Mouse (Mus musculus) adrenal gland, postnatal 4 days (tissue): ENCODE results near the gene Fbxo17. TPM values are rescaled to one million over a fixed set of nuclear protein-coding genes. Genes with fewer than 3 reads are reported as not detected.

Experiments
- DNase-seq, 2 experiments: peaks; one replicate each; pipeline ENCODE4 v3.0.0; 2021 to 2022; ENCODE audit warnings: low spot score in 2 of 2, mixed read lengths in 2 of 2
- total RNA-seq, 2 experiments: library from RNA; stranded (reverse); gene quantifications; 2 replicates each; pipeline ENCODE4 v1.2.3; 2021

Fbxo17 gene
- total RNA-seq, 2 experiments from 2014 or later = 10.1 to 10.6 TPM

GRCm38 (mm10) chr7:28715598-28715997 lies 1.0 kb upstream of the Fbxo17 start:
- no peak for DNase-seq

DNA sequence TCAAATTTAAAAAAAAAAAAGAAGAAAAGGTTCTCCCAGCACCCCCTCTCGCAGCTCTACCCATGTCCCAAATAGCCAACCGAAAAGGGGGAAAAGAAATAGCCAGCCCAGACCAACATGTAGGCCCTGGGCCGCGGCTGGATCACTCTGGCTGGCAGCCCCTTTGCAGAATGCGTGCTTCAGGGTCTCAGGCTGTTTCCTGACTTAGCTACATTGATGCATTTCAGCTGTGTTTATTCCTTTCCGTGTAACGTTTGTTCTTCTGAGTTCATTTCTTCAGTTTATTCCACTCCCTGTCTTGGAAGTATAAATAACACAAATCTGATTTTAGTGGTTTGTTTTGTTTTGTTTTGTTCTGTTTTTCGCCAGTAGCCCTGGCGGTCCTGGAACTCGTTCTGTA lies 1.1 kb downstream of the Fbxo17 start:
- DNase-seq = no peak

DNA sequence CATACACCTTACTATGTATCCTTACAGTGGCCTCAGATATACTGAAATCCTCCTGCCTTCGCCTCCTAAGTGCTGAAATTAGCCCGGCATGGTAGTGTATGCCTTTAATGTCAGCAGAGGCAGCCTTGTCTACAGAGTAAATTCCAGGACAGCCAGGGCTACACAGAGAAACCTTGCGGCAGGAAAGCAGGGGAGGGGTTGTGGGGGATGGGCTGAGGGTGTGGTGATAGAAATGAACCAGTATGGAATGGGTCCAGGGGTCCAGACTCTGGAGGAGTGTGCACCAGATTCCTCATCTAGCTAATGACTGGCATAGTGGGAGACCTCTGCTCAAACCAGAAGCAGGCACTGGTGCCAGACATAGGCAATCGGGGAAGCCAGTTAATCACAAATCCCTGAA lies 2.6 kb downstream of the Fbxo17 start:
- DNase-seq = no peak

- no peak for DNase-seq
Observed at GRCm38 (mm10) chr7:28719650-28720049, 3.0 kb downstream of the Fbxo17 start.

DNA sequence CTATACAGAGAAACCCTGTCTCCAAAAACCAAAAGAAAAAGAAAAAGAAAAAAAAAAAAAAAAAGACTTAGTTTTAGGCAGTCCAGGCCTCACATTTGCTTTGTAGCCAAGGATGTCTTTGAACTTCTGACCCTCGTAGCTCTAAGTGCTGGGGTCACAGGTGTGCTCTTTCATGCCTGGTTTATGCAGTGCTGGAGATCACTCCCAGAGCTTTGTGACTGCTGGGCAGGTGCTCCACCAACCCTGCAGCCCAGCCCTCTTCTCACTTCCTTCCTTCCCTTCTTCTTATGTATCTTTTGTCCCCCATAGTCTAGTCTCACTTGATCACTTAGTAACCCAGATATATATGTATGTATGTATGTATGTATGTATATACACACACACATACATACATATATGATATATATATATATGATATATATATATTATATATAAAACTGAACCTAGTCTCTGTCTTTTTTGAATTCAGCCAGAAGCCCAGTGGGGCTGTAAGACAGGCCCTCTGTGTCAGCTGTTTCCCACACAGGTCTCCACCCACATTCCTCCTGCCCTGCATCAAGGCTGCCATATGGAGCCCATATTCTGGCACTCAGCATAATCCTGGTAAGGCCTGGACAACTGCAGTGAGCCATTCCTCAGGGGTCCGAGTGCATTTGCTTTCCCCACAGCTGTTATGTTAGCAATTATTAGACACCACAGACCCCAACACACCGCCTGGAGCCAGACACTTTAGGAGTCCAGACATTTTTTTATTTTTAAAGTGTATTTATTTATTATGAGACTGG lies 4.3 kb downstream of the Fbxo17 start:
- DNase-seq = no peak

GRCm38 (mm10) chr7:28722079-28722478 lies 5.5 kb downstream of the Fbxo17 start:
- DNase-seq = no peak

GRCm38 (mm10) chr7:28724613-28725012 lies 8.0 kb downstream of the Fbxo17 start:
- DNase-seq = no peak

DNA sequence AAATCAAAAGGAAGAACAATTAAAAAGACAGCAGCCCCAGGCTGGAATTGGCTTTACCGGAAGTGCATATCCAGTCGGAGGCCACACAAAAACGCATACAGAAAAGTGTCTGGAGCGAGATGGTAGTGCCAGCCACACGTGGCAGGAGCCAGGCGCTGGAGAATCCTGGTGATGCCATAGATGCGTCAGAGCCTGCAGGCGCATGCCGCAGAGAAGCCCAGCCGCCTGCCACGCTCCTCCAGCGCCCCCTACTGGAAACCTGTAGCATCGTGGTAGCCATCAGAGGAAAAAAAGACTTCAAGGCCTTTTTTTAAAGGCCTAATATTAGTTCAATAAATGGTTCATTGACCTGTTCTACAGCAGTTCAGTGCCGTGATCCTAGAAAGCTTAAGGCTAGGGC lies 10.0 kb downstream of the Fbxo17 start:
- peak; percentile 65 to 70 for DNase-seq

DNA sequence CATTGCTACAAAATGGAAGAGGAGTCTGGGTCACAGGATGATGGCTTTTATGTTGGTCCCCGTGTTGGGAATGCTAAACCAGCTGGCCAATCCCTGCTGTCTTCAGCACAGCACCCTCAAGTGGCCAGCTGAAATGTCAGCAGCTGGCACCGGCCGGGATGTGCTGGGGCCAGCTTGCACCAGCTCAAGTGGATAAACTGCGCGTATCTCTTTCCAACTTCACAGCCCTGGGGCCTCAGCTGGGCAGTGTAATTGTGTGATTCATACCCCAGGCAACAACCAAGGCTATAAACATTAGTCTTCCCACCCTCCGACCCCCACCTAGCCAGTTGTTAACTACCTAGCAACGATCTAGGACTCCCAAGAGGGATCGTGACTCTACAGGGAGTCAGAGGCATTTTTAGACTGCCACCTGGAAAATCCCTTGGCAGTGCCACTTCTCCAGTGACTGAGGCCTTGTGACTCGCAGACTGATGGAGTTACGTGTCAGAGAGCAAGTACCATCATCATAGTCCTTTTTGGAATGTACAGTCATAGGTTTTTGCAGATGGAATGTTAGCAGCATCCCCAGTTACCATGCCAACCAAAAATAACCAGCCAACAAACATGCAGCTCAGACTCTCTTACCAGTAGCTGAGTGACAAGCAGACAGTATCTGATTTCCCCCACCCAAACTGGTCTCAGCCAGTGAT lies 11.2 kb downstream of the Fbxo17 start:
- no peak for DNase-seq

GRCm38 (mm10) chr7:28732341-28733142 lies 15.9 kb downstream of the Fbxo17 start:
- DNase-seq = peak in 1 of 2 experiments; percentile 66

- no peak for DNase-seq
Observed at GRCm38 (mm10) chr7:28733211-28733610, 16.6 kb downstream of the Fbxo17 start.

- no peak for DNase-seq
Observed at GRCm38 (mm10) chr7:28735701-28736100, 19.1 kb downstream of the Fbxo17 start.

DNA sequence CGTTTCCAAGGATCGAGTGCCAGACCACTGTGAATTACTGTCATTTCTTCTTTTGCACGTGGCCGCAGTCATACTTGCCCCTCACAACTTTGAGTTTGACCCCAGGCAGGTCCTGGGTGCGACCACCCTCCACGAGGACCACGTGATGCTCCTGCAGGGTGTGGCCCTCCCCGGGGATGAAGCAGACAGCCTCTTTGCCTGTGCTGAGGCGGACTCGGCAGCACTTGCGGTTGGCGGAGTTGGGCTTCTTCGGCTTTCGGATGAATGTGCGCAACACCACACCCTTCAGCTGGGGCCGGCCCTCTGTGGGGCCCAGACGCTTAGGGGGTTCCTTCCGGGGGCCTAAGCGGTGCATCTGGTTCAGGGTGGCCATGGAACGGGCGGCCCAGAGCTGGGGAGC lies 23.2 kb downstream of the Fbxo17 start:
- no peak for DNase-seq

GRCm38 (mm10) chr7:28740949-28741348 lies 24.3 kb downstream of the Fbxo17 start:
- DNase-seq = no peak

- no peak for DNase-seq
Observed at GRCm38 (mm10) chr7:28741368-28741708, 24.7 kb downstream of the Fbxo17 start.

DNA sequence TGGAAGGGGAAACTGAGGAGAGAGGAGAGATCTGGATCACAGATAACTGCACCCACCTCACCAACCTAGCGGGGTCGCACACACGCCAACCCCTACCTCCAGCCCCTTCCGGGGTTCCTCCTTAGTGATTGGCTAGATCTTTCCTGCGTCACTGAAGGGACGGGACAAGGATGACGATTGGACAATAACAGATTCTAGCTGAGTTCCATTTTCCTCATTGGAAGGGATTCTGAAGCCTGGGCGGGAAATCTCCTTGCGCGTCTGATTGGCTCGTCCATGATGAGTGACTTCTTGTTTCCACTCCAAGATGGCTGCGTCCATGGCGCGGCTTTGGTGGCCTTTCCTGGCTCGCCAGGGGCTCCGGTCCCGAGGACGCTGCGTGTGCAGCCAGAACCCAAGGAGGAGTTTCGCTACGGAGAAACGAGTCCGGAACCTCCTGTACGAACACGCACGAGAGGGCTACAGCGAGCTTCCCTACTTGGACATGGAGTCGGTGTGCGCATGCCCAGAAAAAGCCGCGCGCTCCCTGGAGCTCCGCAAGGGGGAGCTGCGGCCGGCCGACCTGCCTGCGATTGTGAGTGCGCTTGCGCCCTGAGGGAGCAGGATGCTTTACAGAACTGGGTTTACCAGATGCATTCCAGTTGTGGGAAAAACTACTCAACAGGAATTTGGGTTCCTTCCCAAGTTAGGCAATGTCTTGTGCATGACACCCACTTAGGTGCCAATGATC lies 25.3 kb downstream of the Fbxo17 start, which contains the start of the genes Mrps12 and Sars2:
Gene Mrps12 (minus strand): TSS at position 112 of the 730 bp plus-strand sequence.
Gene Sars2 (plus strand): TSS at position 284 of the 730 bp plus-strand sequence.
- peak; percentile 84 to 86 for DNase-seq

DNA sequence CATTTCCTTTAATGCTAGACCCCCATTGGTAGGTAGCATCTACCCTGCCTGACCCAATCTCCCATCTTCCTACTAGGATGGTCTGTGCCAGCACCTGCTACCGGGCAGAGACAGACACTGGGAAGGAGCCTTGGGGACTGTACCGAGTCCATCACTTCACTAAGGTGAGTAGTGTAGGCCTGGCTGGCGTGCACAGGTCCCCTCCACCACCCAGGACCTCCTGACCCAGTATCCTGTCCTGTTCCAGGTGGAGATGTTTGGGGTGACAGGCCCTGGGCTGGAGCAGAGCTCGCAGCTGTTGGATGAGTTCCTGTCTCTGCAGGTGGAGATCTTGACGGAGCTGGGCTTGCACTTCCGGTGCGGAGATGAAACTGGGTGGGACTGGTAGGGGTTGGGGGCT lies 33.3 kb downstream of the Fbxo17 start:
- no peak for DNase-seq

DNA sequence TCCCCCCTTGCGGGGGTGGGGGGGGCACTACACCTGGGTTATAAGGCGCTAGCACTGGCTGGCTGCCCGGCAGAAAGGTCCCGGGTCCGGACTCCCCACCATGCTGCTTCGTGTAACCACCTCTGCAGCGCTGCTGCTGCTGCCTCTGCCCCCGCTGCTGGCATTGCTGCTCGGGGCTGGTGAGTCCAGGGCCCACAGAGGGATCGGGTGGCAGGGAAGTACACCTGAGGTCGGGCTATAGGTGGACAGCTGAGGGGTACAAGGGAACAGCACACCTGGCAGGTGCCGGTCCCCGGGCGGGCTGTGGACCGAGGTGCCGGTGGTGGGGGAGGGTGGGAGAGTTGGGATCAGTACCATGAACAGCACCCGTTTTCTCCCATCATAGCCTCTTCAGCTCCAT lies 39.5 kb downstream of the Fbxo17 start, which contains the start of gene Ccer2:
Gene Ccer2 (plus strand): TSS at position 96 of the 400 bp plus-strand sequence.
- DNase-seq = no peak

DNA sequence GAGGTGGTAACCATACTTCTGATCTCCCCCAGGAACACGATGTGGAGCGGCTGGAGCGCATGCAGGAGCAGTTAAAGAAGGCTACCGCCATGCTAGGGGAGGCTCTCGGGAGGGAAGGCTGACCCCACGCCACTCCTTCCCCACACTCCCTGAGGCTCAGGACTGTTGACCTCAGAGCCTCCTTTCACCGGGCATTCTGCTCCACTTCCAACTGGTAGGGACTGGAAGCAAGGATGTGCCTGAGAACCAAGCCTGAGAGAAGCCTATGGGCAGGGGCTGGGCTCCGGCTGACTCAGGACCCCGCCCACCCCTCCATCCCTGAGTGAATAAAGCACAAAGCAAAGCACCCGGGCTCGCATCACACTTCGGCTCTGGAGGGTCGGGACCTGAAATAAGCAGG lies 42.0 kb downstream of the Fbxo17 start:
- no peak for DNase-seq

- no peak for DNase-seq
Observed at GRCm38 (mm10) chr7:28761907-28762306, 45.3 kb downstream of the Fbxo17 start.

- no peak for DNase-seq
Observed at GRCm38 (mm10) chr7:28765211-28765610, 48.6 kb downstream of the Fbxo17 start.
